Mouse (Mus musculus) neural tube, embryonic 14.5 days (tissue): Measurements from ENCODE around the gene Tgfb3. TPM values are rescaled to one million over a fixed set of nuclear protein-coding genes. Genes with fewer than 3 reads are reported as not detected.

Experiments used
- ATAC-seq: fragments of 200-750 bp; cut with Nextera tagmentation; 2 replicates; pipeline ENCODE4 v1.8.0; 2017; ENCODE audit warnings: low read depth, mild to moderate bottlenecking, moderate TSS enrichment, moderate library complexity
- H3K27ac ChIP-seq: fragments of 300-500 bp; sonication (generic); 2 replicates; pipeline ENCODE4 v1.5.1; 2014; ENCODE audit warnings: low read depth, mild to moderate bottlenecking, control low read depth, low read length, moderate library complexity, mixed read lengths
- H3K27me3 ChIP-seq: fragments of 300-500 bp; sonication (generic); 2 replicates; pipeline ENCODE4 v1.6.1; 2014; ENCODE audit warnings: low read length; ENCODE audit not compliant: control insufficient read depth, insufficient read depth
- H3K36me3 ChIP-seq: fragments of 300-500 bp; sonication (generic); 2 replicates; pipeline ENCODE4 v1.6.1; 2014; ENCODE audit warnings: low read length, mixed read lengths; ENCODE audit not compliant: control insufficient read depth, insufficient read depth
- H3K4me1 ChIP-seq: fragments of 300-500 bp; sonication (generic); 2 replicates; pipeline ENCODE4 v1.6.1; 2014; ENCODE audit warnings: low read length; ENCODE audit not compliant: control insufficient read depth, insufficient read depth
- H3K4me2 ChIP-seq: fragments of 300-500 bp; sonication (generic); 2 replicates; pipeline ENCODE4 v1.6.1; 2014; ENCODE audit warnings: mild to moderate bottlenecking, low read depth, low read length, control low read depth
- H3K4me3 ChIP-seq: fragments of 300-500 bp; sonication (generic); 2 replicates; pipeline ENCODE4 v1.5.1; 2014; ENCODE audit warnings: low read depth, low read length, control low read depth, mixed read lengths
- H3K9ac ChIP-seq: fragments of 300-500 bp; sonication (generic); replicated peaks from 2 replicates; pipeline ENCODE4 v1.6.1; 2014; ENCODE audit warnings: low read depth, mild to moderate bottlenecking, control low read depth, low read length, mixed read lengths
- H3K9me3 ChIP-seq: fragments of 300-500 bp; sonication (generic); 2 replicates; pipeline ENCODE4 v1.6.1; 2016; ENCODE audit warnings: low read length; ENCODE audit not compliant: control insufficient read depth
- WGBS: fragments of 180-500 bp; shearing (Covaris S2); extraction: QIAGEN DNeasy Blood & Tissue Kit; methylation state at CpG from one replicate; pipeline ENCODE4 v1.1.7; 2014; 5-methylcytosine and 5-hydroxymethylcytosine counted together
- polyA plus RNA-seq: library from polyadenylated mRNA; unstranded; fragments of >200 nt; fragmentation: Nextera tagmentation; extraction: Ambion mirVana; gene quantifications from 2 replicates; pipeline ENCODE4 v1.2.1, GENCODE M21; 2014

The Tgfb3 gene
- polyA plus RNA-seq, 1 experiment from 2014 or later, result 2.8 TPM

DNA sequence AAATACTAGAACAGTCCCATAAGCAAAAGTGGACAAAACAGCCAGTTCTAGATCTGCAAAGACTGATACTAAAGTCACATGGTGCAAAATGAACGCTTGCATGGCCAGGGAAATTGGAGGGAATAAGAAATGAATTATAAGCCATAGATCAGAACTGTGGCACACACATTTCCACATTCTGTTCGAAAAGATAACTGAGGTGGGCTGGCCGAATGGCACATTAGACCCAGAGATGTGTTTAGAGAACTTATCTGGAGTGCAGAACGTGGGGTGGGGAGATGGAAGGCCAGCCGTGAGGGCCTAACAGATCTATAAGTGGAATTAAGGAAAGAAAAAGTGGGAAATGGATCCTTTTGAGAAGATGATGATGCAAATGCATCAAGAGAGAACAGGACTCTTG lies 27.4 kb downstream of the Tgfb3 start:
- no peaks in the 10 kb centered on the region for H3K9me3 ChIP-seq
- no peaks in the 10 kb centered on the region for H3K36me3 ChIP-seq
- no peak overlapping the region for H3K27ac ChIP-seq
- no peak overlapping the region for H3K4me2 ChIP-seq
- H3K9ac ChIP-seq, result no peak overlapping the region
- H3K27me3 ChIP-seq, result no peaks in the 10 kb centered on the region
- no peaks in the 10 kb centered on the region for H3K4me1 ChIP-seq
- 93% methylated on average over 5 of the region's 5 CpGs for WGBS
- H3K4me3 ChIP-seq, result no peak overlapping the region
- ATAC-seq, result no peak

DNA sequence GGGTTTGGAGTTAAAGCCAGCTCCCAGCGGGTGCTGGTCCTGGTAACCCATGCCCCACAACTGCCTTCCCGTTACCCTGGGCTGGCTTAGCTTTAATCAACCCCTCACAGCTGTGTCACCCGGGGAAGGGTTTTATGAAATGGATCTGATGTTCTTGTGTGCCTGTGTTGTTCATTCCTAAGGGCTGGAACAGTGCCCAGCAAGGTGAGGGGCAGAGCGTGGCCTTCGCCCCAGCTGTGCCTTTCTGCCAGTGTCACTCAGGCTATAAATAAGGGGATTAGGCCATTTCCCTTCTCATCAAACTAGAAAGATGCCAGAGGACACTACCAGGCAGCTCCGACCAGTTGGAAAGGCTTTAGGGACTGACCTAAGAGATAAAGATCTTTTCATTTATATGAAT lies 29.0 kb downstream of the Tgfb3 start:
- no peak overlapping the region for H3K27ac ChIP-seq
- no peak overlapping the region for H3K4me2 ChIP-seq
- H3K9me3 ChIP-seq, result no peaks in the 10 kb centered on the region
- no peaks in the 10 kb centered on the region for H3K27me3 ChIP-seq
- no peaks in the 10 kb centered on the region for H3K4me1 ChIP-seq
- H3K36me3 ChIP-seq, result no peaks in the 10 kb centered on the region
- no peak overlapping the region for H3K9ac ChIP-seq
- H3K4me3 ChIP-seq, result no peak overlapping the region
- ATAC-seq, result no peak
- 60% methylated on average over 6 of the region's 6 CpGs for WGBS

DNA sequence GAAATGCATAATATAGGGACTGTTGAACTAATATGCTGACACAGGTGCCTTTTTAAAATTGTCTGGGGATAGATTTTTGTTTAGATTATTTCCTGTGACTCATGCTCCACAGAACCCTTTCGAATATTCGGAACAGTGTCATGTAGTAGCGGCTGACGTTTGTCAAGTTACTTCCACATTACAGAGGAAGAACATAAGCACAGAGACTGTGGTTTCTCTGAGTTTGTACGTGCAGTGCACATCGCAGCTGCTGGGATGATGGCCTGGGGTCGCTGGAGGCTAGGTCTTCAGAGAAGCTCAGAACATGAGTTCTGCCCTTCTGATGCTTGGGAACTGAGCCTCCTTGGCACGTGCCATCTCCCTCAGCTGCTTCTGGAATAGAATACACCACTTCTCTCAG lies 31.5 kb downstream of the Tgfb3 start:
- Histone ChIP-seq H3K9me3 (no peaks in the 10 kb centered on the region), H3K27ac (no peak overlapping the region), H3K36me3 (no peaks in the 10 kb centered on the region), H3K9ac (no peak overlapping the region), H3K4me3 (no peak overlapping the region), H3K27me3 (no peaks in the 10 kb centered on the region), H3K4me2 (no peak overlapping the region), H3K4me1 (no peaks in the 10 kb centered on the region)
- ATAC-seq, result no peak
- 81% methylated on average over 8 of the region's 8 CpGs for WGBS

DNA sequence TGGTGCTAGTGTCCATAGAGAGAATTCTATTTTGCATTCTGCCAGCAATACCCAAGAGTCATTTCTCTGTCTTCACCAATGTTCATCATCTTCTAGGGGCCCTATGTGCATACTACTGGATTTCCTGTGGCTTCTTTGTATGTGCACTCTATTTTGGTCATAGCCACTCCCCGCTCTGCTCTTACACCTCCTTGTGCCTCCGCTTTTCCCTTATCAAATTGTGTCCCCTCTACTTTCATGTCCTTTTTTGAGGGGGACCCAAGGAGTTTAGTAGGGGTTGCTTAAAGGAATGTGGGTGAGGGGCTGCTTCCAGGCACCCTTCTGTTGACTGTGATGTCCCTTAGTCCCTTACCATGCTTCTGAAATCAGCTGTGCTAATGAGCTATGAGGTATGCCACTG lies 32.1 kb downstream of the Tgfb3 start:
- no peak overlapping the region for H3K4me3 ChIP-seq
- WGBS, result 96% methylated on average over 2 of the region's 2 CpGs
- ATAC-seq, result no peak

DNA sequence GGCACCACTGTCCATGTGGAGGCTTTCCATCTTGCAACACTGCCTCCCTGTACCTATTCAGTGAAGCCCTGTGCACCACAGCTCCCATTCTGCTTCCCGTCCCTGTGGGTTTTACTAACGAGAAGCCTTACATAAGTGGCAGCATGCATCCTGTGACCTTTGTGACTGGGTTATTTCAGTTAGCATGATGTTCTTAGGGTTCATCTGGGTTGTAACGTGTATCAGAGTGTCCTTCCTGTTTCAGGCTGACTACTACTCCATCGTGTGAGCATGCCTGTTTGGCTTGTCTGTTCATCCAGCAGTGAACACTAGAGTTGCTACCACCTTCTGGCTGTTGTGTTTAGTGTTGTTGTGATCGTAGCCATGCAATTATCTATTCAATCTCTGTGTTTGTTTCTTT lies 32.7 kb downstream of the Tgfb3 start:
- Histone ChIP-seq H3K36me3 (no peaks in the 10 kb centered on the region), H3K9ac (no peak overlapping the region), H3K4me2 (no peak overlapping the region), H3K4me1 (no peaks in the 10 kb centered on the region), H3K9me3 (no peaks in the 10 kb centered on the region), H3K4me3 (no peak overlapping the region), H3K27me3 (no peaks in the 10 kb centered on the region), H3K27ac (no peak overlapping the region)
- ATAC-seq, result no peak
- WGBS, result 92% methylated on average over 5 of the region's 5 CpGs

More for the DNA sequence above, 32.1 kb downstream of the Tgfb3 start:
- no peaks in the 10 kb centered on the region for H3K4me1 ChIP-seq
- H3K27ac ChIP-seq, result no peak overlapping the region
- H3K9ac ChIP-seq, result no peak overlapping the region
- H3K36me3 ChIP-seq, result no peaks in the 10 kb centered on the region
- H3K9me3 ChIP-seq, result no peaks in the 10 kb centered on the region
- no peak overlapping the region for H3K4me2 ChIP-seq
- H3K27me3 ChIP-seq, result no peaks in the 10 kb centered on the region

DNA sequence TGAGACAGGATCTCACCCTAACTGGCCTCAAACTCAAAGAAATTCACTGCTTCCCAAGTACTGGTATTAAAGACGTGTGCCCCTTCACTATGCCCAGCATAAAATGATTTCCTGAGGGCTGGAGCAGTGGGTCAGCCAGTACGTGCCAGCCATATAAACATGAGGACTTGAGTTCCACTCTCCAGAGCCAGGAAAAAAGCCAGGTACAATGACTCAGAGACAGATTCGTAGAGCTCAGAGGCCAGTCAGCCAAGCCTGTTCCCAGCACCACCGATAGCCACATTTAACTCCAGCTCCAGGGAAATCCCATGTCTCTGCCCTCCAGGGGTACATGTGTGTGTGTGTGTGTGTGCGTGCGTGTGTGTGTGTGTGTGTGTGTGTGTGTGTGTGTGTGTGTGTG lies 39.1 kb downstream of the Tgfb3 start:
- Histone ChIP-seq H3K36me3 (no peaks in the 10 kb centered on the region), H3K9me3 (no peaks in the 10 kb centered on the region), H3K4me3 (no peak overlapping the region), H3K27ac (no peak overlapping the region), H3K4me2 (no peak overlapping the region), H3K9ac (no peak overlapping the region), H3K27me3 (no peaks in the 10 kb centered on the region), H3K4me1 (peaks cover 9% of the 10 kb centered on the region; the same call in 1 of the 2 replicates)
- no peak for ATAC-seq
- WGBS, result 83% methylated on average over 6 of the region's 6 CpGs

DNA sequence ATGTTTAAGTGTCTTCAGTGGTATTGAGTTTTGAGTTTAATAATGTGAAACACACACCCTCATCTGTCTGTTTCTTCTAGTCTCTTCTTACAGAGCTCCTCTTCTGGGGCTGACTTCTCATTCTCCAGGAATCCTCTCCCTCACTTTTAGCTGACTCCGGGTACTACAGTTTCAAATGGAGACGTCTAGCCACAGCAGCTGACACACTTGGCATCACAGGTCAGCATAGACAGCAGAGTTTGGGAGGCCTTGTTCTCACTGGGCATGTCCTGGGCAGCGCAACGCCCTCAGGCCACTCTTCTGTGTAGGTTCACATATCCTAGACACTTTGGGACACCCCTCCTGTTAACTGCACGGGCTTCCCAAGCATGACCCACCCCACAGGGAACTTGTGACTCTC lies 39.8 kb downstream of the Tgfb3 start:
- Histone ChIP-seq H3K9me3 (no peaks in the 10 kb centered on the region), H3K4me1 (peaks cover 9% of the 10 kb centered on the region; the same call in 1 of the 2 replicates), H3K4me3 (no peak overlapping the region), H3K36me3 (no peaks in the 10 kb centered on the region), H3K9ac (no peak overlapping the region), H3K4me2 (no peak overlapping the region), H3K27ac (no peak overlapping the region), H3K27me3 (no peaks in the 10 kb centered on the region)
- 85% methylated on average over 5 of the region's 5 CpGs for WGBS
- no peak for ATAC-seq

DNA sequence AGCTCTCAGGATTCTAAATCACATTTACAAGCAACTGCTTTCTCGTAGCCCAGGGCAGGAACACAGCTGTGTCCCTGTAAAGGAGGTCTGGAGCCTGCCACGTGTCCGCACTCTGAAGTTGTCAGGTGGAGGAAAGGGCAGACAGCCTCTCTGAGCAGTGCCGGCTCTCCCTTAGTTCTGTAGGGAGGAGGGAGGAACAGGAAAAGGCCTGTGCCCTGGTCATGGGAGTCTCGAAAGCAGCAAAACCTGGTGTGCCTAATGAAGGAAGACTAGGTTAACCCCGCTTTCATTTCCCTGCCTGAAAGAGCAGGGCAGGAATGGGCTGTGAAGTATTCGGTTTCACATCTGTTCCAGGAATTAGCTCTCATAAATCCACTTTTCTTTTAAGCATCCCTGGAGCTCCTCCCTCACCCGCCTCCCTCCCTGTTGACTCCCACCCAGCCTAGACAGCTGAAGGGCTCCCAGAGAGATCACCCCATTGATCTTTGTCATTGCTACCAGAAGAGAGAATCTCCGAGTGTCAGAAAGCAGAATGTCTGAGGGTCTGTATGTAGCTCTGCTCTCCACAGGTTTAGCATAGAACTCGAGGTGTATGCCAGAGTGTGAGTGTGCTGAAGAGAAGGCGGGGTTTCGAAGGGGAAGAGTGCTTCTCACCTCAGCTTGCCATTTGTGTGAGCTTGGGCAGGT lies 41.5 kb downstream of the Tgfb3 start:
- Histone ChIP-seq H3K27ac (0 out of 2 replicates have a peak overlapping the region, but pooled peaks have one; percentile 16), H3K4me3 (no peak overlapping the region), H3K9ac (no peak overlapping the region), H3K36me3 (no peaks in the 10 kb centered on the region), H3K4me1 (peaks cover 9% of the 10 kb centered on the region; the same call in 1 of the 2 replicates), H3K27me3 (no peaks in the 10 kb centered on the region), H3K4me2 (no peak overlapping the region), H3K9me3 (no peaks in the 10 kb centered on the region)
- 17% methylated on average over 12 of the region's 12 CpGs for WGBS
- ATAC-seq, result peak; percentile 58; the same call in 1 of the 2 replicates

DNA sequence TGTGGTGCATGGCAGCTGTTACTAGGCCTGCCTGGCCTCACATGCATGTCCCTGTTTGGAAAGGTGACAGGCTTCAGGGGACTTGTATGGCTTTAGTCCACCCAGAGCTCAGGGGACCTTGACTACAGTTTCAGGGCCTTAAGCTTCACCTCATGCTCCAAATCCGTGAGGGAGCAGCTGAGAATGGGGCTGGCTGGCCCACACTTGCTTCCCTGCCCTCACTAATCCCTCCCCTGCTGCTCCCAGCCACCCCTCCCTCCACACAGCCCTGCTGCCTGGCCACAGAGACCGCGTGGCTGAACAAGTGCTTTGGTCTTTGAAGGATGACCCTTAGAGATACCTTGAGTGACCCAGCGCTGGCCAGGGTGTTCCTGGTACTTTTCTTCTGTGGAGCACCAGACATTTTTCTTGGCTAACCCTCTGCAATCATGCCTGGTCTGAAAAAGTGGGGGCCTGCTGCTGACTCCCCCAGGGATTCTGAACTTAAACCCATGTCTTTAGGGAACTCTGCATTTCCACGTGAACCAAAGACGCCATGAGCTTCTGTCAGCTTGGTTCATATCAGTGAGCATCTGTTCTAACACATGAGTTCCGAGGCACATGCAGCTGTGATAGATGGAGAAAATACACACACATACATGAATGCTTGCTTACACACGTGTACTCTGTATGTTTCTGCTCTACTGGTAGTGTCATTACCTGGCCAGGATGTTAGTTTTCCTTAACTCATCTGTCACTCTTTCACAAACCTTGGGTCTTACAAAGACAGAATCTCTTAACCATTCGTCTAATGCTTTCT lies 42.3 kb downstream of the Tgfb3 start:
- Histone ChIP-seq H3K4me1 (peaks cover 9% of the 10 kb centered on the region; the same call in 1 of the 2 replicates), H3K4me3 (no peak overlapping the region), H3K9me3 (no peaks in the 10 kb centered on the region), H3K27ac (no peak overlapping the region), H3K27me3 (no peaks in the 10 kb centered on the region), H3K4me2 (no peak overlapping the region), H3K9ac (no peak overlapping the region), H3K36me3 (no peaks in the 10 kb centered on the region)
- WGBS, result 28% methylated on average over 9 of the region's 9 CpGs
- ATAC-seq, result 0 out of 2 replicates have a peak, but pooled peaks have one; percentile 9
